ENCODE assay signal across 14 mouse cellular contexts in genomic region chr5:32761566-32762140, GRCm38 (mm10). TPM values are rescaled to one million over a fixed set of nuclear protein-coding genes. Genes with fewer than 3 reads are reported as not detected.
DNase-seq lines count a peak whose midpoint lies in the region; ATAC-seq and TF ChIP-seq lines count a peak whose summit lies in the region.
"Had no signal": no experiment of that assay in that cellular context is flagged by ENCODE, and none has a peak within 500 bp of the region (broad histone marks: within the 10 kb centered on the region; RNA-seq: fewer than 3 reads in every experiment).

No protein-coding gene starts in this region.

- H3K36me3 ChIP-seq in heart, embryonic 12.5 days = peaks cover 18% of the 10 kb centered on the region
- H3K36me3 ChIP-seq in MEL (ENCODE audit: control insufficient read depth in 1 of 2, insufficient read depth in 2 of 2, low read length in 2 of 2) = peaks cover 0 to 21% of the 10 kb centered on the region in 2 experiments; a peak in 3 of 4 replicates
- peaks cover 21% of the 10 kb centered on the region for H3K36me3 ChIP-seq in heart, embryonic 13.5 days

- no peaks in the 10 kb centered on the region for H3K9me3 ChIP-seq in heart, embryonic 12.5 days (replicated peaks)
- no peaks in the 10 kb centered on the region for H3K9me3 ChIP-seq in MEL (replicated peaks; ENCODE audit: insufficient read depth, low read length)
- no peaks in the 10 kb centered on the region for H3K9me3 ChIP-seq in heart, embryonic 13.5 days
- H3K9me3 ChIP-seq: megakaryocyte, embryonic 14.5 days had no signal

- no peak for TF ChIP-seq RAD21 in MEL (IDR thresholded peaks at IDR 0.05; ENCODE audit: low read depth, low read length)

- H3K4me1 ChIP-seq in heart, embryonic 12.5 days (replicated peaks) = peaks cover 15% of the 10 kb centered on the region
- peaks cover 6 to 11% of the 10 kb centered on the region in 2 experiments for H3K4me1 ChIP-seq in MEL (ENCODE audit: control insufficient read depth in 1 of 2, insufficient read depth in 2 of 2, low read length in 2 of 2)
- H3K4me1 ChIP-seq in heart, embryonic 13.5 days = peaks cover 31% of the 10 kb centered on the region

- no peak overlapping the region for H3K9ac ChIP-seq in heart, embryonic 12.5 days
- H3K9ac ChIP-seq in MEL (ENCODE audit: control insufficient read depth, low read depth, low read length, poor library complexity, severe bottlenecking) = no peak overlapping the region
- H3K9ac ChIP-seq in heart, embryonic 13.5 days = no peak overlapping the region

- H3K4me2 ChIP-seq in heart, embryonic 12.5 days = no peak overlapping the region
- no peak overlapping the region for H3K4me2 ChIP-seq in heart, embryonic 13.5 days

- DNase-seq in heart, adult 18-20 months = peak; percentile 52 to 74
- peak; percentile 90 for DNase-seq in MEL (ENCODE audit: low read depth, low spot score)
- peak; percentile 25 for DNase-seq in lung, postnatal 14 days
- no peak for DNase-seq in urinary bladder, postnatal 10 days (ENCODE audit: low spot score)
- DNase-seq in right cerebral cortex, postnatal 4 days = no peak
- DNase-seq in neural tube, embryonic 10.5 days (ENCODE audit: extremely low spot score, low spot score) = no peak
- DNase-seq: cerebellum, adult 2 months; gastrocnemius, postnatal 25 days; liver; thymus, adult 18-20 months had no signal

- H3K4me3 ChIP-seq in heart, embryonic 12.5 days = no peak overlapping the region
- H3K4me3 ChIP-seq in MEL (ENCODE audit: control insufficient read depth in 1 of 2, insufficient read depth in 1 of 2, low read depth in 2 of 2, low read length in 2 of 2) = no peak overlapping the region
- H3K4me3 ChIP-seq in heart, embryonic 13.5 days = no peak overlapping the region
- H3K4me3 ChIP-seq: megakaryocyte, embryonic 14.5 days had no signal

- WGBS in heart, embryonic 12.5 days = 62% methylated on average over 5 of the region's 5 CpGs
- 65% methylated on average over 5 of the region's 5 CpGs for WGBS in heart, embryonic 13.5 days

- TF ChIP-seq EP300 in MEL (IDR thresholded peaks at IDR 0.05; ENCODE audit: low read depth in 1 of 2, low read length in 2 of 2) = peak; percentile 63 to 68

- no peaks in the 10 kb centered on the region; the same call in 1 of the 2 replicates for H3K79me2 ChIP-seq in MEL (ENCODE audit: control insufficient read depth, insufficient read depth, low read length, poor library complexity)

- no peaks in the 10 kb centered on the region for H3K27me3 ChIP-seq in heart, embryonic 12.5 days (replicated peaks)
- no peaks in the 10 kb centered on the region for H3K27me3 ChIP-seq in MEL (ENCODE audit: control insufficient read depth in 1 of 2, insufficient read depth in 2 of 2, low read length in 2 of 2)
- H3K27me3 ChIP-seq in heart, embryonic 13.5 days (replicated peaks) = peaks cover 11% of the 10 kb centered on the region
- H3K27me3 ChIP-seq: megakaryocyte, embryonic 14.5 days had no signal

- TF ChIP-seq POLR2A in MEL (IDR thresholded peaks at IDR 0.05; ENCODE audit: control insufficient read depth in 1 of 2, insufficient read depth in 1 of 2, low read depth in 1 of 2, low read length in 2 of 2, poor library complexity in 1 of 2) = no peak

- H3K27ac ChIP-seq in heart, embryonic 12.5 days (ENCODE audit: poor library complexity, severe bottlenecking) = no peak overlapping the region
- no peak overlapping the region for H3K27ac ChIP-seq in MEL (ENCODE audit: control insufficient read depth, low read depth, low read length)
- H3K27ac ChIP-seq in heart, embryonic 13.5 days (replicated peaks) = 0 out of 2 replicates have a peak overlapping the region, but pooled peaks have one; percentile 20

- ATAC-seq in heart, embryonic 12.5 days (ENCODE audit: insufficient number of reproducible peaks, low FRiP score) = no peak
- ATAC-seq in heart, embryonic 13.5 days (ENCODE audit: extremely low read depth, insufficient number of reproducible peaks, low FRiP score, low TSS enrichment) = no peak
- ATAC-seq: hindbrain, embryonic 16.5 days had no signal

- TF ChIP-seq CTCF in MEL (IDR thresholded peaks at IDR 0.05 in 2 of 3, conservative IDR thresholded peaks at IDR 0.05 in 1 of 3; ENCODE audit: control insufficient read depth in 1 of 3, insufficient read depth in 1 of 3, low read depth in 2 of 3, low read length in 3 of 3, poor library complexity in 1 of 3, severe bottlenecking in 1 of 3) = no peak

TF ChIP-seq in MEL, 35 proteins besides CTCF, POLR2A, EP300 and RAD21:
- TF ChIP-seq MXI1 (IDR thresholded peaks at IDR 0.05; ENCODE audit: low read depth, low read length) (peak; percentile 46; the same call in 1 of the 2 replicates), MAFK (IDR thresholded peaks at IDR 0.05; ENCODE audit: borderline replicate concordance, low read depth, low read length) (no peak), TBP (IDR thresholded peaks at IDR 0.05; ENCODE audit: low read depth, low read length) (no peak), MYC (IDR thresholded peaks at IDR 0.05; ENCODE audit: low read depth, low read length) (no peak), USF2 (IDR thresholded peaks at IDR 0.05; ENCODE audit: borderline replicate concordance in 1 of 2, insufficient read depth in 1 of 2, low read depth in 1 of 2, low read length in 2 of 2) (no peak), TCF12 (IDR thresholded peaks at IDR 0.05; ENCODE audit: low read depth, low read length) (no peak), MYB (IDR thresholded peaks at IDR 0.05; ENCODE audit: low read depth, low read length) (no peak), SIN3A (IDR thresholded peaks at IDR 0.05; ENCODE audit: low read length) (peak; percentile 27; the same call in 1 of the 2 replicates), MAX (IDR thresholded peaks at IDR 0.05; ENCODE audit: low read length) (no peak), ZC3H11A (IDR thresholded peaks at IDR 0.05; ENCODE audit: low read depth, low read length) (0 out of 2 replicates have a peak, but pooled peaks have one; percentile 5), HCFC1 (IDR thresholded peaks at IDR 0.05; ENCODE audit: low read depth, low read length) (no peak), JUND (IDR thresholded peaks at IDR 0.05; ENCODE audit: low read depth, low read length) (no peak), E2F4 (IDR thresholded peaks at IDR 0.05; ENCODE audit: borderline replicate concordance, low read depth, low read length) (no peak), KAT2A (conservative IDR thresholded peaks at IDR 0.05; ENCODE audit: low read depth, low read length) (no peak), BHLHE40 (IDR thresholded peaks at IDR 0.05; ENCODE audit: borderline replicate concordance, low read depth, low read length) (no peak), UBTF (IDR thresholded peaks at IDR 0.05; ENCODE audit: borderline replicate concordance, insufficient read depth, low read depth, low read length) (no peak), TAL1 (IDR thresholded peaks at IDR 0.05; ENCODE audit: low read length) (no peak), MEF2A (IDR thresholded peaks at IDR 0.05; ENCODE audit: extremely low read depth, insufficient replicate concordance, low read depth, low read length, poor library complexity, severe bottlenecking) (no peak), ZMIZ1 (IDR thresholded peaks at IDR 0.05; ENCODE audit: low read depth, low read length) (no peak), ETS1 (IDR thresholded peaks at IDR 0.05; ENCODE audit: low read depth, low read length) (0 out of 2 replicates have a peak, but pooled peaks have one; percentile 22), POLR2AphosphoS2 (IDR thresholded peaks at IDR 0.05; ENCODE audit: low read length) (no peak), USF1 (IDR thresholded peaks at IDR 0.05; ENCODE audit: low read depth, low read length) (no peak), CHD2 (IDR thresholded peaks at IDR 0.05; ENCODE audit: low read length) (no peak), ZNF384 (IDR thresholded peaks at IDR 0.05; ENCODE audit: low read depth, low read length) (no peak), NELFE (IDR thresholded peaks at IDR 0.05; ENCODE audit: low read depth, low read length) (no peak), NRF1 (IDR thresholded peaks at IDR 0.05; ENCODE audit: insufficient read depth, low read depth, low read length, poor library complexity, severe bottlenecking) (no peak), GATA1 (IDR thresholded peaks at IDR 0.05; ENCODE audit: low read depth, low read length) (peak; percentile 62), RCOR1 (IDR thresholded peaks at IDR 0.05; ENCODE audit: low read depth, low read length) (peak; percentile 98), SMC3 (IDR thresholded peaks at IDR 0.05; ENCODE audit: low read depth, low read length) (no peak), ZKSCAN1 (IDR thresholded peaks at IDR 0.05; ENCODE audit: low read depth, low read length) (no peak), GABPA (IDR thresholded peaks at IDR 0.05; ENCODE audit: low read depth, low read length) (no peak), MAZ (IDR thresholded peaks at IDR 0.05; ENCODE audit: low read depth, low read length) (no peak), CHD1 (IDR thresholded peaks at IDR 0.05; ENCODE audit: low read depth, low read length) (no peak), ELF1 (IDR thresholded peaks at IDR 0.05; ENCODE audit: low read depth, low read length) (peak; percentile 44; the same call in 1 of the 2 replicates), POLR2AphosphoS5 (IDR thresholded peaks at IDR 0.05; ENCODE audit: borderline replicate concordance, low read depth, low read length) (no peak)

RNA-seq across cellular contexts. Expression of gene Pisd, which starts 23.8 kb away (rescaled TPM):
- 10 to 100 TPM; 32.0 to 33.0 TPM for total RNA-seq in heart, adult 18-20 months (2021)
- 47.7 and 49.3 TPM in 2 replicates for polyA plus RNA-seq in heart, embryonic 12.5 days (2016; fragmentation: Nextera tagmentation; extraction: Ambion mirVana)
- total RNA-seq in MEL (2012; rRNA removed) = 57.4 and 59.5 TPM in 2 replicates
- polyA plus RNA-seq in MEL (2012; ENCODE audit: insufficient read depth in 1 of 2, insufficient read length in 2 of 2, low read depth in 1 of 2, low replicate concordance in 2 of 2, missing spikeins in 1 of 2) = 10 to 100 TPM; 70.1 to 76.3 TPM
- polyA plus RNA-seq in heart, embryonic 13.5 days (2015; fragmentation: Nextera tagmentation; extraction: Ambion mirVana) = 45.9 and 46.2 TPM in 2 replicates

Comparison
In these comparisons a context has a peak if more than half of its experiments do, and no peak if none do; other contexts are left out.
1. DNase-seq: peak in heart, adult 18-20 months (2 of 2), MEL (single experiment) and lung, postnatal 14 days (single experiment); none in urinary bladder, postnatal 10 days (single experiment), right cerebral cortex, postnatal 4 days (single experiment) and neural tube, embryonic 10.5 days (single experiment).